Comparison of ENCODE assay signal across 23 mouse cellular contexts in the genomic region with DNA sequence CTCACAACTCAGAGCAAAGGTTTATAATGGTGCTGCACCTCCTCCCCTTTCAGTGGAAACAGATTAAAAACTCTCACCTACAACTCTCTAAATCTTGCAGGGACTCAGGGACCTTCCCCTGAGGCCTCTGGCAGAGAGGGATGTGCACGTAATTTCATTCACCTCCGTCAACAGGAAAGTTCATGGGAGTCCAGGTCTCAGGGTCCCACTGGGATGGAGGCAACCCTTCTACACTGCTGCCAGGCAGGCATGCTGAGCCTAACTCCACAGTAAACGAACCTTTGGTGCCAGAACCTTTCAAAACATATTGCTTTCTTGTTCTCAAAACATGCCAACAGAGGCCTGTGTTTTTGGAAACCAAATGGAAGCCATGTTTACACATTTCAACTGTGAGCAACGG. TPM values are rescaled to one million over a fixed set of nuclear protein-coding genes. Genes with fewer than 3 reads are reported as not detected.
DNase-seq lines count a peak whose midpoint lies in the region; ATAC-seq lines count a peak whose summit lies in the region.
"Had no signal": no experiment of that assay in that cellular context is flagged by ENCODE, and none has a peak within 500 bp of the region (broad histone marks: within the 10 kb centered on the region; RNA-seq: fewer than 3 reads in every experiment).

No protein-coding gene starts in this region.

- intact Hi-C loops in left cerebral cortex, postnatal 4 days (cut with DNase I): no loop called here

- H3K4me3 ChIP-seq in heart, embryonic 10.5 days: no peak overlapping the region
- H3K4me3 ChIP-seq in liver, embryonic 12.5 days: no peak overlapping the region
- H3K4me3 ChIP-seq in liver, embryonic 15.5 days (replicated peaks): no peak overlapping the region
- H3K4me3 ChIP-seq: embryonic facial prominence, embryonic 10.5 days; embryonic facial prominence, embryonic 13.5 days; forebrain, embryonic 13.5 days; hindbrain, embryonic 12.5 days; hindbrain, embryonic 15.5 days; intestine, embryonic 15.5 days had no signal

- peak overlapping the region; percentile 75 for H3K9ac ChIP-seq in liver, embryonic 12.5 days
- H3K9ac ChIP-seq in liver, embryonic 15.5 days: peak overlapping the region; percentile 41
- H3K9ac ChIP-seq: embryonic facial prominence, embryonic 13.5 days; forebrain, embryonic 13.5 days; hindbrain, embryonic 12.5 days; hindbrain, embryonic 15.5 days; intestine, embryonic 15.5 days had no signal

- H3K4me2 ChIP-seq in liver, embryonic 12.5 days: peak overlapping the region; percentile 65; the same call in 1 of the 2 replicates
- H3K4me2 ChIP-seq in liver, embryonic 15.5 days: peak overlapping the region; percentile 11; the same call in 1 of the 2 replicates
- H3K4me2 ChIP-seq: embryonic facial prominence, embryonic 13.5 days; forebrain, embryonic 13.5 days; hindbrain, embryonic 12.5 days; hindbrain, embryonic 15.5 days; intestine, embryonic 15.5 days had no signal

- peak; percentile 25 for DNase-seq in heart, embryonic 10.5 days (ENCODE audit: low spot score)
- no peak for DNase-seq in heart, adult 9 months (ENCODE audit: low spot score in 2 of 2)
- DNase-seq in liver: no peak
- DNase-seq in left cerebral cortex, postnatal 4 days: no peak
- no peak for DNase-seq in left cerebral cortex, adult 18-20 months (ENCODE audit: low spot score in 2 of 2)
- DNase-seq: adrenal gland, postnatal 25 days; cerebellum, adult 11-12 months; cerebellum, adult 8-10 months; cerebellum, postnatal 10 days; cerebellum, postnatal 36 days; embryo, embryonic 11 days; gastrocnemius, postnatal 10 days; gastrocnemius, postnatal 36 days had no signal

- H3K36me3 ChIP-seq in heart, embryonic 10.5 days: peaks cover 6% of the 10 kb centered on the region; the same call in 1 of the 2 replicates
- H3K36me3 ChIP-seq in liver, embryonic 12.5 days: peaks cover 99% of the 10 kb centered on the region
- peaks cover 93% of the 10 kb centered on the region for H3K36me3 ChIP-seq in liver, embryonic 15.5 days (replicated peaks)
- H3K36me3 ChIP-seq: embryonic facial prominence, embryonic 10.5 days; hindbrain, embryonic 12.5 days; hindbrain, embryonic 15.5 days; intestine, embryonic 15.5 days had no signal

- WGBS in heart, embryonic 10.5 days: 83% methylated on average over 4 of the region's 4 CpGs
- WGBS in liver, embryonic 12.5 days (ENCODE audit: insufficient replicate concordance): 76% methylated on average over 4 of the region's 4 CpGs
- whole genome bisulfite sequencing in liver, embryonic 15.5 days (ENCODE audit: insufficient replicate concordance): 73% methylated on average over 4 of the region's 4 CpGs

- H3K4me1 ChIP-seq in heart, embryonic 10.5 days: peaks cover 28% of the 10 kb centered on the region
- peaks cover 98% of the 10 kb centered on the region for H3K4me1 ChIP-seq in liver, embryonic 12.5 days
- H3K4me1 ChIP-seq in liver, embryonic 15.5 days (replicated peaks): peaks cover 99% of the 10 kb centered on the region
- H3K4me1 ChIP-seq: forebrain, embryonic 13.5 days; hindbrain, embryonic 12.5 days; hindbrain, embryonic 15.5 days; intestine, embryonic 15.5 days had no signal

- peak overlapping the region; percentile 47; the same call in 1 of the 2 replicates for H3K27ac ChIP-seq in heart, embryonic 10.5 days
- peak overlapping the region; percentile 98 for H3K27ac ChIP-seq in liver, embryonic 12.5 days
- peak overlapping the region; percentile 96 for H3K27ac ChIP-seq in liver, embryonic 15.5 days (replicated peaks)
- H3K27ac ChIP-seq: embryonic facial prominence, embryonic 10.5 days; embryonic facial prominence, embryonic 13.5 days; forebrain, embryonic 13.5 days; hindbrain, embryonic 12.5 days; hindbrain, embryonic 15.5 days; intestine, embryonic 15.5 days had no signal

- no peak for ATAC-seq in liver, embryonic 12.5 days
- ATAC-seq in liver, embryonic 15.5 days (ENCODE audit: insufficient read depth): no peak
- ATAC-seq: CD4-positive, CD25-positive, alpha-beta regulatory T cell, adult 4 months; forebrain, embryonic 13.5 days; forebrain, embryonic 16.5 days; intestine, embryonic 15.5 days had no signal

- no peaks in the 10 kb centered on the region for H3K9me3 ChIP-seq in heart, embryonic 10.5 days
- no peaks in the 10 kb centered on the region for H3K9me3 ChIP-seq in liver, embryonic 12.5 days (replicated peaks)
- H3K9me3 ChIP-seq in liver, embryonic 15.5 days (replicated peaks): no peaks in the 10 kb centered on the region
- H3K9me3 ChIP-seq: embryonic facial prominence, embryonic 10.5 days; embryonic facial prominence, embryonic 13.5 days; forebrain, embryonic 13.5 days; hindbrain, embryonic 12.5 days; hindbrain, embryonic 15.5 days; intestine, embryonic 15.5 days had no signal

- H3K27me3 ChIP-seq in heart, embryonic 10.5 days (ENCODE audit: insufficient read depth, poor library complexity, severe bottlenecking): no peaks in the 10 kb centered on the region
- no peaks in the 10 kb centered on the region for H3K27me3 ChIP-seq in liver, embryonic 12.5 days (replicated peaks)
- no peaks in the 10 kb centered on the region for H3K27me3 ChIP-seq in liver, embryonic 15.5 days
- H3K27me3 ChIP-seq: embryonic facial prominence, embryonic 13.5 days; forebrain, embryonic 13.5 days; hindbrain, embryonic 12.5 days; hindbrain, embryonic 15.5 days; intestine, embryonic 15.5 days had no signal

RNA-seq across cellular contexts. Expression of a gene that starts 17.0 kb away (rescaled TPM):
- polyA plus RNA-seq in heart, embryonic 10.5 days (2016; fragmentation: Nextera tagmentation; extraction: Ambion mirVana): 3.4 and 4.3 TPM in 2 replicates
- 16.9 and 17.9 TPM in 2 replicates for polyA plus RNA-seq in liver, embryonic 12.5 days (2016; fragmentation: Nextera tagmentation; extraction: Ambion mirVana)
- 15.1 and 15.9 TPM in 2 replicates for polyA plus RNA-seq in liver, embryonic 15.5 days (2015; fragmentation: Nextera tagmentation; extraction: Ambion mirVana)
- 10 to 100 TPM; 28.8 to 32.6 TPM for total RNA-seq in left cerebral cortex, postnatal 4 days (2021)
- 10 to 100 TPM; 71.8 to 72.4 TPM for total RNA-seq in left cerebral cortex, adult 18-20 months (2021)

Comparison
In these comparisons a context has a peak if more than half of its experiments do, and no peak if none do; other contexts are left out.
1. H3K27ac ChIP-seq: peak in every context shown above with its lines; median percentile 98 in liver, embryonic 12.5 days; 96 in liver, embryonic 15.5 days; 47 in heart, embryonic 10.5 days.